Mouse (Mus musculus) liver, embryonic 14.5 days (tissue): Measurements from ENCODE around the gene Thbs1.

Experiments used
- CTCF ChIP-seq: IDR thresholded peaks from 2 replicates; pipeline ENCODE4 v1.5.1; 2016; ENCODE audit warnings: antibody characterized with exemption, low read depth, control low read depth
- EP300 ChIP-seq: IDR thresholded peaks from 2 replicates; pipeline ENCODE4 v1.6.1; 2016; ENCODE audit warnings: antibody characterized with exemption, low read depth

- TF ChIP-seq CTCF (no peak), EP300 (no peak)
Observed at GRCm38 (mm10) chr2:118116754-118117290, 5.1 kb downstream of the Thbs1 start.
